Comparison of ENCODE assay signal across 9 mouse cellular contexts in the genomic region with DNA sequence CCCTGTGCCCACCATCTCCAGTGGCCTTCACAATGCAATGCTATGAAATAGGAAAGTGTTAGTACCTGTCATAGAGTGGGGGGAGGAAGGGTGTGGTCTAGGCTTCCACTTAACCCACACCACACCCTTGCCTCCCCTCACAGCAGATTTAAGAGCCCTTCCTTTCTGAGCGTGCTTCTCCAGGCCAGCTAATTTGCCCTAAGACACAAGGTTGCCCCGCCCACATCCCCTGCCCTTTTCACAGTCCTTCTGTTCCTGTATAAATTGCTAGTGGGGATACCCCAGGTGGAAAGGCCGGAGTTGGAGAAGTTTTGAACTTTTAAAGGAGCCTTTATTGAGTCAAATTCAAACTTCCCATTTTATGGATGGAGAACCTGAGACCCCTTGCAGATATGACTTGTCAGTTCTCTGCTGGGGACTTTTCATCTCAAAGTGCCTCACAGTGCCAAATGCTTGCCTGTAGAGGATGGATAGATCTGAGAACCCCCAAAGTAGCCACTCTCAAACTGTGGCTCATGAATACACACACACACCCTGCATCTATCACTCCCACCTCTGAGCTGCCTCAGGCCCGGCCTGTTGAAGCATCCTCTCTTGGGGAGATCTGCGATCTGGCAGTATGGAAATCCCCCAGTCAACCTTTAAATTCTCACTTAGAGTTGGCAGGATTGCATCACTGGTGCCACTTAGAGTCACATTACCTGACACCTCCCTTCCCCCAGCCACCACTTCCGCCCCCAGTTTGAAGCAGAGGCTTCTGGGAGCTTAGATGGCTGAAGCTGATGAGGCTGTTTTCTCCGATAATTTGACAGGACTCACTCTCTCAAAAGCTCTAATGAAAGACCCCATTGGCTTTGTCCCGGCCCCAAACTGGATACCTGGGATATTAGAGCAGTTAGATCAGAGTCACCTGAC. TPM values are rescaled to one million over a fixed set of nuclear protein-coding genes. Genes with fewer than 3 reads are reported as not detected.
DNase-seq lines count a peak whose midpoint lies in the region; ATAC-seq and TF ChIP-seq lines count a peak whose summit lies in the region.
"Had no signal": no experiment of that assay in that cellular context is flagged by ENCODE, and none has a peak within 500 bp of the region (broad histone marks: within the 10 kb centered on the region; RNA-seq: fewer than 3 reads in every experiment).

No protein-coding gene starts in this region.

- ATAC-seq in frontal cortex, adult (ENCODE audit: low TSS enrichment): peak; percentile 20; the same call in 1 of the 2 replicates
- no peak for ATAC-seq in liver, embryonic 15.5 days (ENCODE audit: insufficient read depth)
- ATAC-seq in midbrain, embryonic 16.5 days: no peak

- no peaks in the 10 kb centered on the region for H3K9me3 ChIP-seq in MEL (replicated peaks; ENCODE audit: insufficient read depth, low read length)
- H3K9me3 ChIP-seq in liver, embryonic 15.5 days (replicated peaks): no peaks in the 10 kb centered on the region
- H3K9me3 ChIP-seq in midbrain, embryonic 16.5 days (replicated peaks; ENCODE audit: control insufficient read depth, low read length, poor library complexity, severe bottlenecking): no peaks in the 10 kb centered on the region
- H3K9me3 ChIP-seq: hindbrain, embryonic 12.5 days had no signal

- H3K36me3 ChIP-seq in MEL (ENCODE audit: control insufficient read depth in 1 of 2, insufficient read depth in 2 of 2, low read length in 2 of 2): peaks cover 8 to 38% of the 10 kb centered on the region in 2 experiments
- H3K36me3 ChIP-seq in liver, embryonic 15.5 days (replicated peaks): no peaks in the 10 kb centered on the region
- no peaks in the 10 kb centered on the region for H3K36me3 ChIP-seq in midbrain, embryonic 16.5 days (ENCODE audit: control insufficient read depth, insufficient read depth, low read length)
- H3K36me3 ChIP-seq: hindbrain, embryonic 12.5 days had no signal

- TF ChIP-seq POLR2A in MEL (IDR thresholded peaks at IDR 0.05; ENCODE audit: control insufficient read depth in 1 of 2, insufficient read depth in 1 of 2, low read depth in 1 of 2, low read length in 2 of 2, poor library complexity in 1 of 2): peak in 1 of 2 experiments; percentile 58; a peak in 3 of 4 replicates

- DNase-seq in frontal cortex, postnatal 25 days (ENCODE audit: low spot score in 2 of 2): no peak
- peak; percentile 94 for DNase-seq in MEL (ENCODE audit: low read depth, low spot score)
- peak; percentile 68 for DNase-seq in spleen, adult 12 weeks (ENCODE audit: low spot score)
- no peak for DNase-seq in ovary, adult 18-20 months (ENCODE audit: low spot score)
- no peak for DNase-seq in adrenal gland, postnatal 4 days (ENCODE audit: low spot score in 2 of 2)

- H3K27me3 ChIP-seq in MEL (ENCODE audit: control insufficient read depth in 1 of 2, insufficient read depth in 2 of 2, low read length in 2 of 2): no peaks in the 10 kb centered on the region
- H3K27me3 ChIP-seq in liver, embryonic 15.5 days: no peaks in the 10 kb centered on the region
- H3K27me3 ChIP-seq in midbrain, embryonic 16.5 days (ENCODE audit: control insufficient read depth, insufficient read depth, low read depth, low read length): no peaks in the 10 kb centered on the region
- H3K27me3 ChIP-seq: hindbrain, embryonic 12.5 days had no signal

- peak overlapping the region; percentile 56 for H3K4me2 ChIP-seq in liver, embryonic 15.5 days
- H3K4me2 ChIP-seq in midbrain, embryonic 16.5 days (ENCODE audit: low read length): no peak overlapping the region
- H3K4me2 ChIP-seq: hindbrain, embryonic 12.5 days had no signal

- peaks cover 14 to 30% of the 10 kb centered on the region in 2 experiments for H3K4me1 ChIP-seq in MEL (ENCODE audit: control insufficient read depth in 1 of 2, insufficient read depth in 2 of 2, low read length in 2 of 2)
- H3K4me1 ChIP-seq in liver, embryonic 15.5 days (replicated peaks): peaks cover 6% of the 10 kb centered on the region; the same call in 1 of the 2 replicates
- no peaks in the 10 kb centered on the region for H3K4me1 ChIP-seq in midbrain, embryonic 16.5 days (ENCODE audit: control insufficient read depth, insufficient read depth, low read length)
- H3K4me1 ChIP-seq: hindbrain, embryonic 12.5 days had no signal

- TF ChIP-seq CTCF in MEL (IDR thresholded peaks at IDR 0.05 in 2 of 3, conservative IDR thresholded peaks at IDR 0.05 in 1 of 3; ENCODE audit: control insufficient read depth in 1 of 3, insufficient read depth in 1 of 3, low read depth in 2 of 3, low read length in 3 of 3, poor library complexity in 1 of 3, severe bottlenecking in 1 of 3): no peak

- 22% methylated on average over 8 of the region's 8 CpGs for WGBS in liver, embryonic 15.5 days (ENCODE audit: insufficient replicate concordance)
- WGBS in midbrain, embryonic 16.5 days: 81% methylated on average over 8 of the region's 8 CpGs

- H3K79me2 ChIP-seq in MEL (ENCODE audit: control insufficient read depth, insufficient read depth, low read length, poor library complexity): peaks cover 56% of the 10 kb centered on the region

- peak overlapping the region; percentile 67 to 73 for H3K4me3 ChIP-seq in MEL (ENCODE audit: control insufficient read depth in 1 of 2, insufficient read depth in 1 of 2, low read depth in 2 of 2, low read length in 2 of 2)
- peak overlapping the region; percentile 45 for H3K4me3 ChIP-seq in liver, embryonic 15.5 days (replicated peaks)
- no peak overlapping the region for H3K4me3 ChIP-seq in midbrain, embryonic 16.5 days (ENCODE audit: low read depth, low read length)
- H3K4me3 ChIP-seq: hindbrain, embryonic 12.5 days had no signal

- no peak for TF ChIP-seq RAD21 in MEL (IDR thresholded peaks at IDR 0.05; ENCODE audit: low read depth, low read length)

- TF ChIP-seq EP300 in MEL (IDR thresholded peaks at IDR 0.05; ENCODE audit: low read depth in 1 of 2, low read length in 2 of 2): peak in 1 of 2 experiments; percentile 80; a peak in 3 of 4 replicates

- peak overlapping the region; percentile 85 for H3K9ac ChIP-seq in MEL (ENCODE audit: control insufficient read depth, low read depth, low read length, poor library complexity, severe bottlenecking)
- H3K9ac ChIP-seq in liver, embryonic 15.5 days: no peak overlapping the region
- H3K9ac ChIP-seq in midbrain, embryonic 16.5 days (ENCODE audit: low read depth, low read length): no peak overlapping the region
- H3K9ac ChIP-seq: hindbrain, embryonic 12.5 days had no signal

- H3K27ac ChIP-seq in MEL (ENCODE audit: control insufficient read depth, low read depth, low read length): peak overlapping the region; percentile 91
- H3K27ac ChIP-seq in liver, embryonic 15.5 days (replicated peaks): peak overlapping the region; percentile 38; the same call in 1 of the 2 replicates
- H3K27ac ChIP-seq in midbrain, embryonic 16.5 days (ENCODE audit: low read length): no peak overlapping the region
- H3K27ac ChIP-seq: hindbrain, embryonic 12.5 days had no signal

TF ChIP-seq in MEL, 35 proteins besides CTCF, POLR2A, EP300 and RAD21 (continues in another document):
- TF ChIP-seq MXI1 (IDR thresholded peaks at IDR 0.05; ENCODE audit: low read depth, low read length) (peak; percentile 46), ZNF384 (IDR thresholded peaks at IDR 0.05; ENCODE audit: low read depth, low read length) (no peak), ZC3H11A (IDR thresholded peaks at IDR 0.05; ENCODE audit: low read depth, low read length) (no peak), TAL1 (IDR thresholded peaks at IDR 0.05; ENCODE audit: low read length) (no peak), ELF1 (IDR thresholded peaks at IDR 0.05; ENCODE audit: low read depth, low read length) (peak; percentile 94), MYB (IDR thresholded peaks at IDR 0.05; ENCODE audit: low read depth, low read length) (no peak), HCFC1 (IDR thresholded peaks at IDR 0.05; ENCODE audit: low read depth, low read length) (peak; percentile 88), USF2 (IDR thresholded peaks at IDR 0.05; ENCODE audit: borderline replicate concordance in 1 of 2, insufficient read depth in 1 of 2, low read depth in 1 of 2, low read length in 2 of 2) (no peak), MEF2A (IDR thresholded peaks at IDR 0.05; ENCODE audit: extremely low read depth, insufficient replicate concordance, low read depth, low read length, poor library complexity, severe bottlenecking) (peak; percentile 44; the same call in 1 of the 2 replicates), TBP (IDR thresholded peaks at IDR 0.05; ENCODE audit: low read depth, low read length) (peak; percentile 76), JUND (IDR thresholded peaks at IDR 0.05; ENCODE audit: low read depth, low read length) (no peak), BHLHE40 (IDR thresholded peaks at IDR 0.05; ENCODE audit: borderline replicate concordance, low read depth, low read length) (no peak; the same call in 1 of the 2 replicates), MYC (IDR thresholded peaks at IDR 0.05; ENCODE audit: low read depth, low read length) (peak; percentile 70; the same call in 1 of the 2 replicates), TCF12 (IDR thresholded peaks at IDR 0.05; ENCODE audit: low read depth, low read length) (peak; percentile 73), SIN3A (IDR thresholded peaks at IDR 0.05; ENCODE audit: low read length) (peak; percentile 84), CHD1 (IDR thresholded peaks at IDR 0.05; ENCODE audit: low read depth, low read length) (no peak), ZKSCAN1 (IDR thresholded peaks at IDR 0.05; ENCODE audit: low read depth, low read length) (no peak), POLR2AphosphoS5 (IDR thresholded peaks at IDR 0.05; ENCODE audit: borderline replicate concordance, low read depth, low read length) (no peak), ETS1 (IDR thresholded peaks at IDR 0.05; ENCODE audit: low read depth, low read length) (peak; percentile 89), NRF1 (IDR thresholded peaks at IDR 0.05; ENCODE audit: insufficient read depth, low read depth, low read length, poor library complexity, severe bottlenecking) (no peak)

RNA-seq across cellular contexts. Expression of a gene that starts 0.9 kb away (rescaled TPM):
- 56.3 and 60.9 TPM in 2 replicates for total RNA-seq in MEL (2012; rRNA removed)
- 100 to 1,000 TPM in 1 of 2 experiments, 10 to 100 TPM in 1; 77.9 to 101 TPM for polyA plus RNA-seq in MEL (2012; ENCODE audit: insufficient read depth in 1 of 2, insufficient read length in 2 of 2, low read depth in 1 of 2, low replicate concordance in 2 of 2, missing spikeins in 1 of 2)
- 4.6 and 5.1 TPM in 2 replicates for polyA plus RNA-seq in liver, embryonic 15.5 days (2015; fragmentation: Nextera tagmentation; extraction: Ambion mirVana)
- polyA plus RNA-seq in midbrain, embryonic 16.5 days (2015; fragmentation: Nextera tagmentation; extraction: Ambion mirVana): 0.55 and 0.72 TPM in 2 replicates
- 1 to 10 TPM; 3.4 to 4.4 TPM for total RNA-seq in adrenal gland, postnatal 4 days (2021)

RNA-seq across cellular contexts. Expression of a gene that starts 50.7 kb away (rescaled TPM):
- total RNA-seq in MEL (2012; rRNA removed): 35.5 and 36.3 TPM in 2 replicates
- 10 to 100 TPM in 1 of 2 experiments, not detected in 1; 24.2 TPM for polyA plus RNA-seq in MEL (2012; ENCODE audit: insufficient read depth in 1 of 2, insufficient read length in 2 of 2, low read depth in 1 of 2, low replicate concordance in 2 of 2, missing spikeins in 1 of 2)
- 12.6 and 12.9 TPM in 2 replicates for polyA plus RNA-seq in liver, embryonic 15.5 days (2015; fragmentation: Nextera tagmentation; extraction: Ambion mirVana)
- polyA plus RNA-seq in midbrain, embryonic 16.5 days (2015; fragmentation: Nextera tagmentation; extraction: Ambion mirVana): 2.0 and 2.2 TPM in 2 replicates
- 1 to 10 TPM; 8.3 to 9.3 TPM for total RNA-seq in adrenal gland, postnatal 4 days (2021)

Comparison
In these comparisons a context has a peak if more than half of its experiments do, and no peak if none do; other contexts are left out.
1. DNase-seq: peak in MEL (single experiment) and spleen, adult 12 weeks (single experiment); none in frontal cortex, postnatal 25 days (0 of 2), ovary, adult 18-20 months (single experiment) and adrenal gland, postnatal 4 days (0 of 2).
2. RNA of a gene that starts 0.9 kb away (polyA plus RNA-seq): 77.9 to 101 TPM in MEL; 4.6 to 5.1 TPM in liver, embryonic 15.5 days and 0.55 to 0.72 TPM in midbrain, embryonic 16.5 days; every median in the first group is over 10 times any median in the second.